ENCODE assay signal across 9 mouse cellular contexts in genomic region chr2:158166628-158167027, GRCm38 (mm10). TPM values are rescaled to one million over a fixed set of nuclear protein-coding genes. Genes with fewer than 3 reads are reported as not detected.
DNase-seq lines count a peak whose midpoint lies in the region; ATAC-seq lines count a peak whose summit lies in the region.
"Had no signal": no experiment of that assay in that cellular context is flagged by ENCODE, and none has a peak within 500 bp of the region (broad histone marks: within the 10 kb centered on the region; RNA-seq: fewer than 3 reads in every experiment).

No protein-coding gene starts in this region.

- peaks cover 15% of the 10 kb centered on the region for H3K4me1 ChIP-seq in forebrain, embryonic 10.5 days
- H3K4me1 ChIP-seq: limb, embryonic 12.5 days had no signal

- H3K27me3 ChIP-seq in forebrain, embryonic 10.5 days (ENCODE audit: poor library complexity, severe bottlenecking), result no peaks in the 10 kb centered on the region
- H3K27me3 ChIP-seq: limb, embryonic 12.5 days had no signal

- no peaks in the 10 kb centered on the region for H3K36me3 ChIP-seq in forebrain, embryonic 10.5 days (replicated peaks)
- H3K36me3 ChIP-seq: limb, embryonic 12.5 days had no signal

- 82% methylated on average over 7 of the region's 7 CpGs for WGBS in forebrain, embryonic 10.5 days

- peak; percentile 88 for ATAC-seq in megakaryocyte progenitor cell, adult 5-6 weeks (replicated peaks; ENCODE audit: poor library complexity)

- no peak overlapping the region for H3K4me3 ChIP-seq in forebrain, embryonic 10.5 days
- H3K4me3 ChIP-seq: limb, embryonic 12.5 days had no signal

- no peaks in the 10 kb centered on the region for H3K9me3 ChIP-seq in forebrain, embryonic 10.5 days
- H3K9me3 ChIP-seq: limb, embryonic 12.5 days had no signal

- DNase-seq in right cerebral cortex, postnatal 10 days (ENCODE audit: low spot score in 2 of 2), result peak; percentile 46 to 49
- DNase-seq in right cerebral cortex, adult 18-20 months, result no peak
- DNase-seq in kidney, adult 8-10 months, result peak; percentile 43 to 56
- DNase-seq in thymus, postnatal 4 days, result peak; percentile 65
- DNase-seq in cerebellum, postnatal 14 days, result no peak
- no peak for DNase-seq in urinary bladder, adult 2 months (ENCODE audit: low spot score)
- DNase-seq in forebrain, embryonic 10.5 days (ENCODE audit: extremely low spot score, low spot score), result no peak

- H3K27ac ChIP-seq in forebrain, embryonic 10.5 days, result no peak overlapping the region
- H3K27ac ChIP-seq: limb, embryonic 12.5 days had no signal

RNA-seq across cellular contexts. Expression of gene Tgm2, which starts 20.4 kb away (rescaled TPM):
- total RNA-seq in megakaryocyte progenitor cell, adult 5-6 weeks (2015), result 0.07 and 0.39 TPM in 2 replicates
- total RNA-seq in megakaryocyte progenitor cell, adult 5-6 weeks (2017), result 0.58 and 1.5 TPM in 2 replicates
- polyA plus RNA-seq in urinary bladder, adult 2 months (2012; rRNA removed), result 218 and 272 TPM in 2 replicates
- 6.3 and 7.2 TPM in 2 replicates for polyA plus RNA-seq in forebrain, embryonic 10.5 days (2016; fragmentation: Nextera tagmentation; extraction: Ambion mirVana)

Comparison
In these comparisons a context has a peak if more than half of its experiments do, and no peak if none do; other contexts are left out.
1. DNase-seq: peak in right cerebral cortex, postnatal 10 days (2 of 2), kidney, adult 8-10 months (2 of 2) and thymus, postnatal 4 days (single experiment); none in right cerebral cortex, adult 18-20 months (single experiment), cerebellum, postnatal 14 days (0 of 2), urinary bladder, adult 2 months (single experiment) and forebrain, embryonic 10.5 days (single experiment).
2. RNA of gene Tgm2, which starts 20.4 kb away (polyA plus RNA-seq): 218 to 272 TPM in urinary bladder, adult 2 months; 6.3 to 7.2 TPM in forebrain, embryonic 10.5 days; every median in the first group is over 10 times any median in the second.